Mouse (Mus musculus): ENCODE results near the gene Cfb.
"Not testable (repeated sequence)": the region's sequence is repeated elsewhere in the genome, so short reads cannot be mapped to it uniquely, and the experiment has no call there.

Cfb gene

GRCm38 (mm10) chr17:34862416-34863081 is at the start of gene Cfb:
Cfb (minus strand) TSS chr17:34862518.
- DNase-seq (ENCODE audit: low spot score): no peak

GRCm38 (mm10) chr17:34911945-34912351 is 49.6 kb upstream of the Cfb start:
- DNase-seq (ENCODE audit: low spot score): peak; percentile 81

- no peak for DNase-seq (ENCODE audit: low spot score)
Measured at GRCm38 (mm10) chr17:34910982-34911381, 48.7 kb upstream of the Cfb start.

- DNase-seq (ENCODE audit: low spot score): no peak
Measured at GRCm38 (mm10) chr17:34902895-34903294, 40.6 kb upstream of the Cfb start.

- not testable (repeated sequence) for DNase-seq (ENCODE audit: low spot score)
Measured at GRCm38 (mm10) chr17:34901948-34902347, 39.6 kb upstream of the Cfb start.

- not testable (repeated sequence) for DNase-seq (ENCODE audit: low spot score)
Measured at GRCm38 (mm10) chr17:34900826-34901225, 38.5 kb upstream of the Cfb start.

GRCm38 (mm10) chr17:34899890-34900243 is 37.5 kb upstream of the Cfb start:
- peak; percentile 56 for DNase-seq (ENCODE audit: low spot score)

GRCm38 (mm10) chr17:34899053-34899889 is 37.0 kb upstream of the Cfb start:
- DNase-seq (ENCODE audit: low spot score): peak; percentile 30

- DNase-seq (ENCODE audit: low spot score): no peak
Measured at GRCm38 (mm10) chr17:34898706-34899052, 36.4 kb upstream of the Cfb start.

GRCm38 (mm10) chr17:34898160-34898586 is 35.9 kb upstream of the Cfb start, which contains the start of the genes C2 and Ehmt2:
C2 (minus strand) TSS chr17:34898265.
Ehmt2 (plus strand) TSS chr17:34898469.
- DNase-seq (ENCODE audit: low spot score): peak; percentile 75

GRCm38 (mm10) chr17:34897373-34898159 is 35.2 kb upstream of the Cfb start:
- peak; percentile 65 for DNase-seq (ENCODE audit: low spot score)

- DNase-seq (ENCODE audit: low spot score): no peak
Measured at GRCm38 (mm10) chr17:34896366-34896765, 34.0 kb upstream of the Cfb start.

GRCm38 (mm10) chr17:34895724-34896123 is 33.4 kb upstream of the Cfb start:
- DNase-seq (ENCODE audit: low spot score): no peak

- peak; percentile 43 for DNase-seq (ENCODE audit: low spot score)
Measured at GRCm38 (mm10) chr17:34894801-34895530, 32.6 kb upstream of the Cfb start.

- DNase-seq (ENCODE audit: low spot score): peak; percentile 97
Measured at GRCm38 (mm10) chr17:34894074-34894597, 31.8 kb upstream of the Cfb start.

GRCm38 (mm10) chr17:34893072-34893824 is 30.9 kb upstream of the Cfb start:
- no peak for DNase-seq (ENCODE audit: low spot score)

GRCm38 (mm10) chr17:34891377-34891776 is 29.1 kb upstream of the Cfb start:
- no peak for DNase-seq (ENCODE audit: low spot score)

GRCm38 (mm10) chr17:34890074-34890743 is 27.9 kb upstream of the Cfb start:
- DNase-seq (ENCODE audit: low spot score): no peak

- DNase-seq (ENCODE audit: low spot score): no peak
Measured at GRCm38 (mm10) chr17:34887942-34888341, 25.6 kb upstream of the Cfb start.

- DNase-seq (ENCODE audit: low spot score): no peak
Measured at GRCm38 (mm10) chr17:34885615-34886014, 23.3 kb upstream of the Cfb start.

Data from MN1 (cell line).